Comparison of ENCODE assay signal across 25 mouse cellular contexts in genomic region chr11:12812021-12812420, GRCm38 (mm10).
DNase-seq lines count a peak whose midpoint lies in the region; ATAC-seq and TF ChIP-seq lines count a peak whose summit lies in the region.
"Had no signal": no experiment of that assay in that cellular context is flagged by ENCODE, and none has a peak within 500 bp of the region (broad histone marks: within the 10 kb centered on the region; RNA-seq: fewer than 3 reads in every experiment).

No protein-coding gene starts in this region.

- no peak for TF ChIP-seq EP300 in ES-Bruce4 (IDR thresholded peaks at IDR 0.05; ENCODE audit: insufficient read depth, low read depth, low read length)

- no peak for TF ChIP-seq POLR2A in ES-Bruce4 (IDR thresholded peaks at IDR 0.05; ENCODE audit: insufficient read depth, low read length)

- H3K27ac ChIP-seq in layer of hippocampus, adult 2 months = peak overlapping the region; percentile 43; the same call in 1 of the 2 replicates
- peak overlapping the region; percentile 98 for H3K27ac ChIP-seq in ES-Bruce4 (ENCODE audit: insufficient read depth, low read length)
- no peak overlapping the region for H3K27ac ChIP-seq in midbrain, embryonic 15.5 days
- H3K27ac ChIP-seq: embryonic facial prominence, embryonic 12.5 days; forebrain, embryonic 13.5 days had no signal

- H3K4me1 ChIP-seq in ES-Bruce4 (ENCODE audit: control insufficient read depth, insufficient read depth, low read length) = no peaks in the 10 kb centered on the region
- no peaks in the 10 kb centered on the region for H3K4me1 ChIP-seq in midbrain, embryonic 15.5 days
- H3K4me1 ChIP-seq: forebrain, embryonic 13.5 days had no signal

- no peak overlapping the region for H3K4me3 ChIP-seq in layer of hippocampus, adult 2 months
- no peak overlapping the region for H3K4me3 ChIP-seq in ES-Bruce4 (ENCODE audit: low read depth, low read length)
- no peak overlapping the region for H3K4me3 ChIP-seq in midbrain, embryonic 15.5 days
- H3K4me3 ChIP-seq: embryonic facial prominence, embryonic 10.5 days; embryonic facial prominence, embryonic 12.5 days; forebrain, embryonic 13.5 days; forebrain, embryonic 15.5 days had no signal

- no peak overlapping the region for H3K4me2 ChIP-seq in midbrain, embryonic 15.5 days
- H3K4me2 ChIP-seq: forebrain, embryonic 13.5 days; forebrain, embryonic 15.5 days had no signal

- no peaks in the 10 kb centered on the region for H3K36me3 ChIP-seq in ES-Bruce4 (ENCODE audit: control insufficient read depth, insufficient read depth, low read length, poor library complexity, severe bottlenecking)
- no peaks in the 10 kb centered on the region for H3K36me3 ChIP-seq in midbrain, embryonic 15.5 days (replicated peaks)
- H3K36me3 ChIP-seq: embryonic facial prominence, embryonic 10.5 days; embryonic facial prominence, embryonic 12.5 days; forebrain, embryonic 15.5 days; G1E had no signal

- no peaks in the 10 kb centered on the region for H3K27me3 ChIP-seq in ES-Bruce4 (ENCODE audit: control insufficient read depth, insufficient read depth, low read length, poor library complexity, severe bottlenecking)
- no peaks in the 10 kb centered on the region for H3K27me3 ChIP-seq in midbrain, embryonic 15.5 days (replicated peaks)
- H3K27me3 ChIP-seq: CH12.LX; embryonic facial prominence, embryonic 12.5 days; forebrain, embryonic 13.5 days; forebrain, embryonic 15.5 days had no signal

- no peaks in the 10 kb centered on the region; the same call in 1 of the 2 replicates for H3K9me3 ChIP-seq in ES-Bruce4 (replicated peaks; ENCODE audit: control insufficient read depth, insufficient read depth, low read length, poor library complexity, severe bottlenecking)
- no peaks in the 10 kb centered on the region for H3K9me3 ChIP-seq in midbrain, embryonic 15.5 days
- H3K9me3 ChIP-seq: embryonic facial prominence, embryonic 10.5 days; embryonic facial prominence, embryonic 12.5 days; forebrain, embryonic 13.5 days; forebrain, embryonic 15.5 days; G1E had no signal

- no peak for DNase-seq in layer of hippocampus, adult 2 months (ENCODE audit: low spot score in 2 of 2)
- no peak for DNase-seq in layer of hippocampus, adult 11-12 months (ENCODE audit: low spot score)
- DNase-seq in Muller cell, postnatal 12 days (ENCODE audit: inconsistent ontology term) = peak; percentile 1
- peak; percentile 61 for DNase-seq in ZHBTc4 (ENCODE audit: low read depth, low spot score)
- no peak for DNase-seq in adrenal gland, postnatal 36 days
- DNase-seq in kidney, adult 8-10 months = no peak
- DNase-seq: adrenal gland, adult 2 months; adrenal gland, postnatal 10 days; adrenal gland, postnatal 25 days; B cell, adult 2 months; cerebellum, adult 11-12 months; cerebellum, adult 2 months; cerebellum, adult 9-10 months; cerebellum, postnatal 10 days; cerebellum, postnatal 25 days; forebrain, postnatal 0 days had no signal

- H3K9ac ChIP-seq in ES-Bruce4 (ENCODE audit: low read depth, poor library complexity, severe bottlenecking) = no peak overlapping the region
- H3K9ac ChIP-seq in midbrain, embryonic 15.5 days = no peak overlapping the region
- H3K9ac ChIP-seq: embryonic facial prominence, embryonic 12.5 days; forebrain, embryonic 13.5 days; forebrain, embryonic 15.5 days; forebrain, postnatal 0 days had no signal

- no peak for ATAC-seq in midbrain, embryonic 15.5 days (replicated peaks)
- ATAC-seq: CD4-positive, CD25-positive, alpha-beta regulatory T cell, adult 4 months had no signal

- TF ChIP-seq CTCF in layer of hippocampus, adult 2 months (conservative IDR thresholded peaks at IDR 0.05) = no peak
- no peak for TF ChIP-seq CTCF in ES-Bruce4 (IDR thresholded peaks at IDR 0.05; ENCODE audit: low read depth, low read length)

Comparison
In these comparisons a context has a peak if more than half of its experiments do, and no peak if none do; other contexts are left out.
1. DNase-seq: peak in Muller cell, postnatal 12 days (single experiment) and ZHBTc4 (single experiment); none in layer of hippocampus, adult 2 months (0 of 2), layer of hippocampus, adult 11-12 months (single experiment), adrenal gland, postnatal 36 days (0 of 2) and kidney, adult 8-10 months (0 of 2).